Mouse (Mus musculus) ES-Bruce4 (cell line): ENCODE results near the gene Gm44502. TPM values are rescaled to one million over a fixed set of nuclear protein-coding genes. Genes with fewer than 3 reads are reported as not detected.

Source experiments
- H3K27ac ChIP-seq: 2 replicates; pipeline ENCODE4 v1.5.1; 2012; ENCODE audit warnings: low read length, inconsistent platforms; ENCODE audit not compliant: insufficient read depth
- H3K27me3 ChIP-seq: 2 replicates; pipeline ENCODE4 v1.6.1; 2012; ENCODE audit warnings: mild to moderate bottlenecking, low read length, inconsistent platforms; ENCODE audit not compliant: control insufficient read depth, poor library complexity, insufficient read depth, severe bottlenecking
- H3K36me3 ChIP-seq: 2 replicates; pipeline ENCODE4 v1.6.1; 2012; ENCODE audit warnings: inconsistent platforms, mild to moderate bottlenecking, low read length, moderate library complexity; ENCODE audit not compliant: control insufficient read depth, poor library complexity, insufficient read depth, severe bottlenecking
- H3K4me1 ChIP-seq: one replicate; pipeline ENCODE4 v1.8.1; 2011; ENCODE audit warnings: low read length; ENCODE audit not compliant: control insufficient read depth, insufficient read depth
- H3K4me3 ChIP-seq: 2 replicates; pipeline ENCODE4 v1.5.1; 2011; ENCODE audit warnings: low read depth, mild to moderate bottlenecking, low read length
- H3K9ac ChIP-seq: 2 replicates; pipeline ENCODE4 v1.6.1; 2012; ENCODE audit warnings: low read depth, mild to moderate bottlenecking, inconsistent platforms; ENCODE audit not compliant: poor library complexity, severe bottlenecking
- H3K9me3 ChIP-seq: replicated peaks from 2 replicates; pipeline ENCODE4 v1.6.1; 2012; ENCODE audit warnings: mild to moderate bottlenecking, low read length, inconsistent platforms; ENCODE audit not compliant: control insufficient read depth, poor library complexity, insufficient read depth, severe bottlenecking
- CTCF ChIP-seq: IDR thresholded peaks from one replicate; pipeline ENCODE4 v1.8.1; 2011; ENCODE audit warnings: low read depth, low read length
- EP300 ChIP-seq: IDR thresholded peaks from 2 replicates; pipeline ENCODE4 v1.6.1; 2011; ENCODE audit warnings: low read depth, low read length; ENCODE audit not compliant: insufficient read depth
- POLR2A ChIP-seq: IDR thresholded peaks from one replicate; pipeline ENCODE4 v1.8.1; 2011; ENCODE audit warnings: low read length; ENCODE audit not compliant: insufficient read depth
- polyA plus RNA-seq: library from polyadenylated mRNA; stranded (reverse); fragments of >200 nt; gene quantifications from 2 replicates; pipeline ENCODE4 v1.2.4, GENCODE M21; 2011; ENCODE audit warnings: low read depth; ENCODE audit not compliant: missing spikeins, insufficient read depth, insufficient read length

Gm44502 gene
- polyA plus RNA-seq, 1 experiment, result not detected

DNA sequence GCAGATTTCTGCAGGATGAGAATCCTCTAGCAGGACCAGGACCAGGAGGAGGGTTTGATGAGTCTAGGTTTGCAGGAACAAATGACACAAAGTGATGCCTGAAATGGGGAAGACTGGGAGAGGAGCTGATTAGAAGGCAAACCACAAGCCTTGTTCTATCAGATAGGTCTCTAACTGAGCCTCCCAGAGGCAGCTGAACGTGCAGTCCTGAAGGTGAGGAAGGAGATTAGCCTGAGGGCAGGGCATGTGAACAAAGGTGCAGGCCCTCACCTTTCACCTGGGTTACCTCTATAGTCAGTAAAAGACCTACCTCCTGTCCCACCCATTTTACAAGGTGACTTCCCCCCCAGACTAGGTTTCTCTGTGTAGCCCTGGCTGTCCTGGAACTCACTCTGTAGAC lies 29.8 kb downstream of the Gm44502 start:
- H3K36me3 ChIP-seq, result no peaks in the 10 kb centered on the region
- H3K4me3 ChIP-seq, result no peak overlapping the region
- no peak overlapping the region for H3K27ac ChIP-seq
- H3K9me3 ChIP-seq, result no peaks in the 10 kb centered on the region
- no peaks in the 10 kb centered on the region for H3K27me3 ChIP-seq
- H3K4me1 ChIP-seq, result peaks cover 2% of the 10 kb centered on the region
- no peak overlapping the region for H3K9ac ChIP-seq
- no peak for TF ChIP-seq POLR2A
- peak; percentile 90 for TF ChIP-seq EP300

DNA sequence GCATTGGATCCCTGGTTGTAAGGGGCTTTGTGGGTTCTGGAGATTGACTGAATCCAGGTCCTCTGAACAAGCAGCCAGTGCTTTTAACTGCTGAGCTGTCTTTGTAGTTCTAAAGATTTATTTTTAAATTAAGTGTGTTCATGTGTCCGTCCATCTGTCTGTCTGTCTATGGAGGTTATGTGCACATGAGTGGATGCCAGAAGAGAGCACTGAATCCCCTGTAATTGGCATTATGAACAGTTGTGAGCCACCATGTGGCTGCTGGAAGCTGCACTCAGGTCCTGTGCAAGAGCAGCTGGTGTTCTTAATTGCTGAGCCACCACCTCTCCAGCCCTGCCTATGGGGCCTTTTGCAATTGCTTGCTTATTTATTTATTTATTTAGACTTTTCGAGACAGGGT lies 31.4 kb downstream of the Gm44502 start:
- TF ChIP-seq POLR2A (no peak), CTCF (no peak), EP300 (no peak)
- H3K4me3 ChIP-seq, result no peak overlapping the region
- H3K27ac ChIP-seq, result no peak overlapping the region
- no peaks in the 10 kb centered on the region for H3K9me3 ChIP-seq
- no peaks in the 10 kb centered on the region for H3K27me3 ChIP-seq
- H3K4me1 ChIP-seq, result peaks cover 2% of the 10 kb centered on the region
- H3K9ac ChIP-seq, result no peak overlapping the region
- no peaks in the 10 kb centered on the region for H3K36me3 ChIP-seq

DNA sequence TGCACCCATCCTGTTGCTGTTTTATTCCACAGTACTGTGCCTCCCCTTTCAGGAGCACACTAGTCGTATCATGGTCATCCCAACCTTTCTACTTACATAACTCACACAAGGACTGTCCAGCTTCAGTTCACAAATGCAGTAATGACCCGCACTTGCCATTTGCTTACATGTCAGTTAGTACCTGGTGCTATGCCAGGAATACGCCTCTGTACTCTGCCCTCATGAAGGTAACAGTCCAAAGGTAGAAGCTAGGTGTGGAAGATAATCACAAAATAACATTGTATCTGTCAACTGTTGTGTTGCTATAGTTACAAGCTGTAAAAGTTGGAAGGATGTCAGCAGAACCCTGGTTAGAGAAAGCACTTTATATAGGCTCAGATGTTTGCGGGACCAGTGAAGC lies 32.6 kb downstream of the Gm44502 start:
- H3K4me1 ChIP-seq, result peaks cover 2% of the 10 kb centered on the region
- TF ChIP-seq CTCF (no peak), POLR2A (no peak), EP300 (no peak)
- H3K9me3 ChIP-seq, result no peaks in the 10 kb centered on the region
- H3K4me3 ChIP-seq, result no peak overlapping the region
- no peak overlapping the region for H3K9ac ChIP-seq
- H3K27ac ChIP-seq, result no peak overlapping the region
- H3K36me3 ChIP-seq, result no peaks in the 10 kb centered on the region
- no peaks in the 10 kb centered on the region for H3K27me3 ChIP-seq

DNA sequence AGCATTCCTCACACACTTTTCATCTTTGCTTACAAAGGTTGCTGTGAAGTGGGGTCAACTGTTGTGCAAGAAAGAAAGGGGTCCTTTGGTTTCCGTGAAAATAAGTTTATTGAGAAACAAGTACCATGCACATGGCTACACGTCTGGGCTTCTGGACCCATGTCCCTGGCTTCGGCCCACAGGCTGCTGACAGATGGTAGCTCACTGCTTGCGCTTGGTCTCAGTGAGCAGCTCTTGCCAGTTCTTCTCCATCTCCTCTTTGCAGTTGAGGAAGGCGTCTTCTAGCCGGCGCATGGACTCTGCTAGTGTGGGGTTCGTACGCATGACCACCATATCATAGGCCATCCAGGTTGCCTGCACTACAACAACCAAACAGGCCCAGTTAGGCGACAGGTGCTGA lies 39.4 kb downstream of the Gm44502 start:
- Histone ChIP-seq H3K9ac (no peak overlapping the region), H3K36me3 (no peaks in the 10 kb centered on the region), H3K9me3 (no peaks in the 10 kb centered on the region), H3K27ac (no peak overlapping the region), H3K4me1 (no peaks in the 10 kb centered on the region), H3K4me3 (no peak overlapping the region), H3K27me3 (no peaks in the 10 kb centered on the region)
- TF ChIP-seq CTCF, result no peak
- no peak for TF ChIP-seq POLR2A
- TF ChIP-seq EP300, result no peak

DNA sequence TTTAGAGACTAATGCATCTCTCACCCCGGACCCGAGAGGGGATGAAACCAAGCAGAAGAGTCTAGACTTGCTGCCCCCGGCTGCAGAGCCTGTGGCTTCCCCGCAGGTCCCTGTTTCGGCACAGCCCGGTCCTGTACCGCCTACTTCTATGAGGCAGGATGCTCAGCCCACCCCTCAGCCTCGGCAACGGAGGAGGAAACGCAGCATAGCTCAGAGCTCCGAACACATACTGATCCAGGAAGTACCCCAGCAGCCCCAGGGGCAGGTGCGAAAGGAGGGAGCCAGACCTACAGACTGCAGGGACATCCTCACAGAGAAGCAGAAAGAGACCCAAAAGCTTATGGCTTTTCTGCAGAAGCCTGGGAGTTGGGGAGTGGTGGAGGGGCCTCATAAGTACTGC lies 42.4 kb downstream of the Gm44502 start:
- H3K27ac ChIP-seq, result no peak overlapping the region
- H3K36me3 ChIP-seq, result no peaks in the 10 kb centered on the region
- H3K9me3 ChIP-seq, result no peaks in the 10 kb centered on the region
- peak overlapping the region; percentile 26; the same call in 1 of the 2 replicates for H3K9ac ChIP-seq
- no peak for TF ChIP-seq CTCF
- no peak for TF ChIP-seq POLR2A
- no peak for TF ChIP-seq EP300
- no peaks in the 10 kb centered on the region for H3K4me1 ChIP-seq
- peak overlapping the region; percentile 15; the same call in 1 of the 2 replicates for H3K4me3 ChIP-seq
- no peaks in the 10 kb centered on the region for H3K27me3 ChIP-seq

DNA sequence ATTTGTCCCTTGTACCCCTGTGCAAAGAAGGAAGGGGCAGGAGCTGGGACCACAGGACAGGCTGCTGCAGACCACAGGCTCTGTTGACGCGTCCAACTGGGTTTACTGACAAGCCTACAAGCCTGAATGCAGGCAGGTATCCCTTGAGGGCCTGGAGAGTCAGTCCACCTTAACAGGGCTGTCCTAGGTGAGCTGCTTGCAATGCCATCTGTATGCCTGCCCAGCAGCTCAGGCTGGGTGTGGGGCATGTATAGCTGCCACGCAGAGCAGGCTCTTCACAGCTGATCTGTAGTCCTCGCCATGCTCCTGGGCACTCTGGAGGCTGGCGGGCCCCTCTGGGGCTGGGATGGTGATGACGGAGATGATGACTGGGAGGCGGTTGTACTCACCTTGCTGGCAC lies 44.9 kb downstream of the Gm44502 start, which contains the start of gene Klhdc7b:
Gene Klhdc7b (plus strand): TSS at position 301 of the 400 bp plus-strand sequence.
- no peak within 1 kb of the TSS for H3K27ac ChIP-seq
- H3K4me3 ChIP-seq, result peak within 1 kb of the TSS; percentile 59
- no peaks in the 10 kb centered on the region for H3K9me3 ChIP-seq
- no peaks in the 10 kb centered on the region for H3K36me3 ChIP-seq
- TF ChIP-seq EP300 (no peak), POLR2A (no peak), CTCF (no peak)
- peak within 1 kb of the TSS; percentile 45 for H3K9ac ChIP-seq
- H3K4me1 ChIP-seq, result no peaks in the 10 kb centered on the region
- H3K27me3 ChIP-seq, result no peaks in the 10 kb centered on the region

DNA sequence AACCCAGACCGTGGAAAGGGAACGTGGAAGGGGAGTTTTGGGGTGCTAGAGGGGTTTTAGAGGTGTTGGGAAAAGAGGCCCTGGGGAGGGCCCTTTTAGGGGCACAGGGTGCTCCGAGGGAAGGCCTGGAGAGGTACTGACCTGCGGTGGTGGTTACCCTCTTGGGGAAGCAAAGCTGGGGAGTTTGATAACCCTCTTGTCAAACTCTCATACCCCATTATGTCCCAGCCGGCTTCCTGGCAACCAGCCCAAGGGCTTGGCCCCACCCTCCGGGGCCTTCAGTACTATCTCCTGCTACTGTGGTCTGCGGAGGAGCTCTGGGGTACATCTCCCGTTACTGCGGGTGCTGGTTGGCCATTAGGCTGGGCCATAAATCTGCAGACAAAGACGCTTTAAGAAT lies 50.1 kb downstream of the Gm44502 start:
- TF ChIP-seq CTCF (no peak), EP300 (no peak), POLR2A (no peak)
- H3K9ac ChIP-seq, result peak overlapping the region; percentile 38
- peak overlapping the region; percentile 59 for H3K4me3 ChIP-seq
- H3K36me3 ChIP-seq, result no peaks in the 10 kb centered on the region
- no peaks in the 10 kb centered on the region for H3K9me3 ChIP-seq
- H3K27me3 ChIP-seq, result no peaks in the 10 kb centered on the region
- H3K27ac ChIP-seq, result no peak overlapping the region
- H3K4me1 ChIP-seq, result no peaks in the 10 kb centered on the region
